Mouse (Mus musculus): ENCODE results near the gene Acoxl.

DNA sequence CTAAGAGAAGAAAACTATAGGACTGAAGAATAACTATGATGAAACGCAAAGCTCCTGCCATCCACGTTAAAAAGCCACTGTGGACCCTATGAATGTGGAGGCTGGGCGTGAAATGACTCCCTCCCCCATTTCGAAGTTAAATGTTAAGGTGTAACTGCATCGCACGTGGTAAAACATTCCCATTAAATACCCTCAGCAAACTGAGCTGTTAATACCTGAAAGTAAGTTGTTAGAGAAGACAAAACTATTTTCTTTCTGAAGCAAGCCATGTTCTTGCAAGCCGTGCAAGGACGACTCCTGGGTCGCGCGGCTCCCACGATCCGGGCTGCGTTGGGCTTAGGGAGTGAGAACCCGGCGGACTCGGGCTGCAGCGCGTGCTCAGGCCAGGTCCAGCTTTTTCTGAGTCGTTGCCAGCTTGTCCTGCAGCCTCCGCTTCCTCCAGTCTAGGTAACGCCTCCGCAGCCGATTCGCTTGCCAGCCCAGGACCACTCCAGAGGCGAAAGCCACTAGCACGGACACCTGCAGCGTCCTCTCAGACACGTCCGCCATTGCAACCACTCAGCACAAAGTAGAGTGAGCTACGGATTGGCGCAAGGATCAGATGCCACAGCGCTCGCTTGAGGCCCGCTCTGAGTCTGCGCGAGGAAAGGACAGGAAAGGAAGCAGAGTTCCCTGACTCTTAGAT lies 46.6 kb upstream of the Acoxl start, which contains the start of gene Mtln:
- TF ChIP-seq POLR2A (IDR thresholded peaks at IDR 0.05; ENCODE audit: low read depth, low read length) (peak; percentile 88), CTCF (conservative IDR thresholded peaks at IDR 0.05; ENCODE audit: insufficient read depth, insufficient read length, low read depth, low read length) (no peak)
